Mouse (Mus musculus): Measurements from ENCODE around the gene Pla2g4e. TPM values are rescaled to one million over a fixed set of nuclear protein-coding genes. Genes with fewer than 3 reads are reported as not detected.
"Not testable (repeated sequence)": the region's sequence is repeated elsewhere in the genome, so short reads cannot be mapped to it uniquely, and the experiment has no call there.

Pla2g4e gene
- polyA plus RNA-seq, 1 experiment from 2014 or later, result 0.04 TPM

DNA sequence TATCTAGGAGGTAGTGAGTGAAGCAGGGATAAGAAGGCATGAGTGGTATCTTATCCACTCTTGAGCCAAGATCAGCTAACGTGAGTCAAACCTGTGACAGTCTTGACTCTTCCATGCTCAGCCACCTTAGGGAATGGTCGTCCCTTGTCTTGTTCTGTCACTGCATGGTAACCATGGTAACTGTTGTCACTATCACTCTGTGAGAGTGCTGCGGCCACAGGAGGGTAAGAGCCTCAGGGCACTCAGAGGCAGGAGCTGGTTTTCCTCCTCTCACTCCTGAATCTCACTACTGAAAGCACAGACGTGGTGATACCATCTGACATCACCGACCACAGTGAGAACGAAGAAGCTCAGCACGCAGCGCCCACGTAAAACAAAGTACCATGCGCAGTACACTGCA is 19.7 kb upstream of the Pla2g4e start:
- no peak for DNase-seq (ENCODE audit: extremely low spot score, low spot score)
- Histone ChIP-seq H3K36me3 (replicated peaks) (no peaks in the 10 kb centered on the region), H3K4me1 (peaks cover 12% of the 10 kb centered on the region), H3K27me3 (ENCODE audit: poor library complexity, severe bottlenecking) (no peaks in the 10 kb centered on the region), H3K27ac (no peak overlapping the region), H3K9me3 (no peaks in the 10 kb centered on the region), H3K4me3 (no peak overlapping the region)
- WGBS, result 60% methylated on average over 10 of the region's 10 CpGs

DNA sequence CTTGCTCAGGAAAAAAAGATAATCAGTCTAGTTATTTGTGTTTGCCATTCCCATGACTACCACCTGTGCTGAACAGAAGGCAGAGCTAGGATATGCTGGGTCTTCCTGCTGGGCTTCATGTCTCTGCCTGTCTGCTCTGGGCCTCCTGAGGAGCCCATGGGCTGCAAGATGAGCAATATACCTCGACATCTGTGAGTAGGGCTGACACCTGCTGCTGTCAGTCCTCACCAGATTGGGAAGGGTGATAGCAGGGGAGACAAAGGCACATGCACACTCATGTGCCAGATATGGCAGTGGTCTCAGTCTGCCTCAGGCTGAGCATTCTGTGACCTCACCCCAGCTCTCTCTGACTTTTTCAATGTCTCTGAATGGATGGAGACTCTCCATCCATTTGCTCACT is 17.7 kb upstream of the Pla2g4e start:
- no peak for DNase-seq (ENCODE audit: extremely low spot score, low spot score)
- Histone ChIP-seq H3K4me1 (peaks cover 4% of the 10 kb centered on the region; the same call in 1 of the 2 replicates), H3K9me3 (no peaks in the 10 kb centered on the region), H3K27ac (no peak overlapping the region), H3K4me3 (no peak overlapping the region), H3K36me3 (replicated peaks) (no peaks in the 10 kb centered on the region), H3K27me3 (ENCODE audit: poor library complexity, severe bottlenecking) (no peaks in the 10 kb centered on the region)
- 55% methylated on average over 1 of the region's 1 CpGs for WGBS

DNA sequence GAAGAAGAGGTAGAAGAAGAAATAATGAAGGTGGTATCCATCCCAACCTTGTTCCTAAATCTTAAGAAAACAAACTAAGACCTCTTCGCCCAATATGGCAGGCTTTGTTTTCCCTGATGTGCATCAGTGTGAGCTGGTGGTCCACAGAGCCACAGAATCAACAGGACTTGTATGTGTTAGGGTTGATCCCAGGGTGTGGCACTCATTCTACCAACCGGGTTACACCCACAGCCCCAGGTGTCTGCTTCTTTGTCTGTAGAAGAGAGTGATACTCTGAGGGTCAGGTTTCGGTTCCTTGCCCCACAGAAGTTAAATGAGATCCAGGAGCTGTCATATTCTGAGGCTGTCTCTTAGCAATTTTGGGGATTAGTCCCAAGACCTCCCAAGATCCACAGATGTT is 16.2 kb upstream of the Pla2g4e start:
- no peak for DNase-seq (ENCODE audit: extremely low spot score, low spot score)
- Histone ChIP-seq H3K27me3 (ENCODE audit: poor library complexity, severe bottlenecking) (no peaks in the 10 kb centered on the region), H3K9me3 (no peaks in the 10 kb centered on the region), H3K36me3 (replicated peaks) (no peaks in the 10 kb centered on the region), H3K4me1 (peaks cover 4% of the 10 kb centered on the region; the same call in 1 of the 2 replicates), H3K27ac (no peak overlapping the region), H3K4me3 (no peak overlapping the region)
- WGBS, result 77% methylated on average over 3 of the region's 3 CpGs

DNA sequence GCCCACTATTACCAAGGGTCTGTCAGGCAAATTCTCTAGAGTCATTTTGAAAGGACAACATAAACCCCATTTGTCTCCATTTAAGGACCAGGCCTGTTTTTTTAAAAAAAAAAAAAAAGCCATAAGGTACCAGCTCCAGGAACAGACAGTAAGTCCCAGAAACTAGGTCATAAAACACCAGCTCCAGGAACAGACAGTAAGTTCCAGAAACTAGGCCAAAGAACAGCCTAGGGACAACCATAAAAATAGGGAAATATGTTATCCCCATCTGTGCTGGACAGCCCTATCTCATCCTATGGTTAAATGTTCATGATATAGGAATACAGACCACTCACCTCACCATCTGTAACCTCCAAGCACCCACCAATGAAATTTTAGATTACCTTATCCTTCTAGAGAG is 11.1 kb upstream of the Pla2g4e start:
- Histone ChIP-seq H3K9me3 (no peaks in the 10 kb centered on the region), H3K27ac (no peak overlapping the region), H3K4me3 (no peak overlapping the region), H3K36me3 (replicated peaks) (no peaks in the 10 kb centered on the region), H3K4me1 (no peaks in the 10 kb centered on the region), H3K27me3 (ENCODE audit: poor library complexity, severe bottlenecking) (no peaks in the 10 kb centered on the region)
- DNase-seq (ENCODE audit: extremely low spot score, low spot score), result no peak

DNA sequence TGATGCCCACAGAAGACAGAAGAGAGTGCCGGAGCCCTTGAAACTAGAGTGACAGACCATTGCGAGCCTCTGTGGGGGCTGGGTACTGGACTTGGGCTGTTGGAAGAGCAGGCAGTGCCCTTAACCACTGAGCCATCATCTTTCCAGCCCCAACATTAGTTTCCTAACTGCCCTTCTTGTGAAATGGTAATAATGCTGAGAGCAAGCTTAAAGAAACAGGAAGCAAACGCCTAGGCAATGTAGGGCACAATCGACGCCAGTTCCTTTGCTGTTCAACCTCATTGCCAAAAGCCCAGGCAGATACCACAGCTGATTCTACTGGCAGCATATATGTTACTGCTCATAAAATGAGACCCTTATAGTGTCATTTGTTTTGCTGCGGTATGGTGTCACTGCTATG is 7.5 kb upstream of the Pla2g4e start:
- H3K4me3 ChIP-seq, result no peak overlapping the region
- no peaks in the 10 kb centered on the region for H3K9me3 ChIP-seq
- no peaks in the 10 kb centered on the region for H3K36me3 ChIP-seq (replicated peaks)
- no peaks in the 10 kb centered on the region for H3K27me3 ChIP-seq (ENCODE audit: poor library complexity, severe bottlenecking)
- H3K4me1 ChIP-seq, result no peaks in the 10 kb centered on the region
- 92% methylated on average over 6 of the region's 6 CpGs for WGBS
- no peak for DNase-seq (ENCODE audit: extremely low spot score, low spot score)
- no peak overlapping the region for H3K27ac ChIP-seq

DNA sequence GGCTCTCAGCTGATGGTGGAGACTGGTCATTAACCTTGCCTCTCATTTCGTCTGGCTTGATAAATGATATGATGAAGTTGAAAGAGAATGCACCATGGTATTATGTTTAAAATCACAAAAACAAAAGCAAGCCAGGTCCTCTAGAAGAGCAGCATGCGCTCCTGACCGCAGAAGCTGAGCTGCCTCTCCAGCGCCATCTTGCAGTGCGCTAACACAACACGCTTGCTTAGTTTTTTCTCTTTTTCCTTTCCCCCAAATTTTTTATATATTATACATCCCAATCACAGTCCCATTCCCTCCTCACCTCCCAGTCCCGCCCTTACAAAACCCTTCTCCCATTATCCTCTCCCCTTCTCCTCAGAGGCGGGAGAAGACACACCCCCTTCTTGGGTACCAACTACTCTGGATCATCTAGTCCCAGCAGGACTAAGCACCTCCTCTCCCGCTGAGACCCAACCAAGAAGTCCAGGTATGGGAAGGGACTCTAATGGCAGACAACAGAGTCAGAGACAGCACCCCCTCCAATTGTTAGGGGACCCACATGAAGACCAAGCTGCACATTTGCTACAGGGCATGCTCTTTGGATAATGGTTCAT is 384 bp upstream of the Pla2g4e start:
- H3K4me1 ChIP-seq, result peaks cover 12% of the 10 kb centered on the region
- H3K27me3 ChIP-seq (ENCODE audit: poor library complexity, severe bottlenecking), result peaks cover 44% of the 10 kb centered on the region
- 9% methylated on average over 9 of the region's 9 CpGs for WGBS
- no peak for DNase-seq (ENCODE audit: extremely low spot score, low spot score)
- no peaks in the 10 kb centered on the region for H3K36me3 ChIP-seq (replicated peaks)
- no peaks in the 10 kb centered on the region for H3K9me3 ChIP-seq
- H3K4me3 ChIP-seq, result peak overlapping the region; percentile 52
- peak overlapping the region; percentile 32 for H3K27ac ChIP-seq

DNA sequence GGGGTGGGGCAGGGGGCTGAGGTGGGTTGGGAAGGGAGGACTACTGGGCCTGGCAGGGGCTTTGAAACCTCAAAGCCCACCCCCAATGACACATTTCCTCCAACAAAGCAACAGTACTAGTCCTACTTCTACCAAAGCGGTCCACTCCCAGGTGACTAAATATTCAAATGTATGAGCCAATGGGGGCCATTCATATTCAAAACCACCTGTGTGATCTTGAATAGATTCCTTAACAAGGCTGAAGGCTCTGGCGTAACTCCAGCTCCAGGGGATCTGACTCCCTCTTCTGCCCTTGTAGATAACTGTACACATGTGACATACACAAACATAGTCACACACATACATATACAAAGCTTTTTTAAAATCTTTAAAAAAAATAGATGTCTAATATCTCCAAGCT is 1.1 kb downstream of the Pla2g4e start:
- 89% methylated on average over 2 of the region's 2 CpGs for WGBS
- H3K4me3 ChIP-seq, result no peak overlapping the region
- no peaks in the 10 kb centered on the region for H3K36me3 ChIP-seq (replicated peaks)
- H3K4me1 ChIP-seq, result peaks cover 12% of the 10 kb centered on the region
- H3K27ac ChIP-seq, result no peak overlapping the region
- no peak for DNase-seq (ENCODE audit: extremely low spot score, low spot score)
- no peaks in the 10 kb centered on the region for H3K9me3 ChIP-seq
- peaks cover 44% of the 10 kb centered on the region for H3K27me3 ChIP-seq (ENCODE audit: poor library complexity, severe bottlenecking)

DNA sequence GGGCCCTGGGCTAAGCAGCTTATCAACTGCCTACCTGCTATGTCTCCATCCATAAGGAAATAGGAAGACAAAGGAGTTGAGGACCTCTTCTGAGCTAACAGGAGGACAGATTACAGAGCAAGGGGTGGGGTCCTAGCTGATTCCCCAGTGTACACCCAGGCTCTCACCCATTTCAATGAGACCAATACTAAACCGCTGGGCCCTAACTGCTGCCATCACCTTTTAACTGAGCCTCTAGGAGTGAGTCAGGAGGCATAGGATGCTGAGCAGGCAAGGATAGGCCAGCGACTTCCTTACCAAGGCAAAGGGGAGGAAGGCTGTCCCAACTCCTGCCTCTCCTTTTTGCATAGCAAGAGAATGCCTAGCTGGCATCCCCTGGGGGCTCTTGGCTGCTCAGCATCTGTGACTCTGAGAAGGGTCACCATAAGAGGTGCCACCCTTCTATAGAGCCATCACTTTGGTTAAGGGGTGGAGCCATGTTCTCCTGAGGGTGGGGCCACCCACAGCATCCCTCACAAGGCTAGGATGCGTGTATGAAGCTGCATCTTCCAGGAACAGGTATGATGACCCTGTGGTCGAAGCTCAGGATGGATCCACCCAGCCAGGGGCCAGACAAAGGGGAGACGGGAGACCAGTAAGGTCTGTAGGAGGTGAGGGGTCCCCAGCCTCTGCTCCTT is 2.2 kb downstream of the Pla2g4e start:
- H3K36me3 ChIP-seq (replicated peaks), result no peaks in the 10 kb centered on the region
- H3K4me3 ChIP-seq, result no peak overlapping the region
- no peaks in the 10 kb centered on the region for H3K9me3 ChIP-seq
- no peak for DNase-seq (ENCODE audit: extremely low spot score, low spot score)
- 71% methylated on average over 5 of the region's 5 CpGs for WGBS
- no peak overlapping the region for H3K27ac ChIP-seq
- peaks cover 44% of the 10 kb centered on the region for H3K27me3 ChIP-seq (ENCODE audit: poor library complexity, severe bottlenecking)
- H3K4me1 ChIP-seq, result peaks cover 12% of the 10 kb centered on the region

DNA sequence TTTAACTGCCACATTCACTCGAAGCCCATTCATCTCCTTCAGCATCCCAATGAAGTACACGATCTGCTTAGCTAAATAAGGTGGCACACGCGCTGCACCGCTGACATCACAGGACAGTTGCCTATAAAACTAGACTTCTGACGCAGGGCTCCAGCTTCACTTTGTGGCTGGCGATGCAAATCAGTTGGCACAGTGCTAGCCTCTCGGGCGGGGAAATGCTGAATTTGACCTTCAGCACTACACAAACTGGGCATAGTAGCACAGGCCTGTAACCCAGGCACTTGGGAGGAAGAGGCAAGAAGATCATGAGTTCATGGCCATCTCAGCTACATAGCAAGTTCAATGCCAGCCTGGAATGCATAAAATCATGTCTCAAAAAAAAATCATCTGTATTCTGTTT is 6.4 kb downstream of the Pla2g4e start:
- 92% methylated on average over 9 of the region's 9 CpGs for WGBS
- not testable (repeated sequence) for DNase-seq (ENCODE audit: extremely low spot score, low spot score); H3K4me1 ChIP-seq; H3K36me3 ChIP-seq (replicated peaks); H3K4me3 ChIP-seq; H3K9me3 ChIP-seq; H3K27ac ChIP-seq
- peaks cover 12% of the 10 kb centered on the region for H3K27me3 ChIP-seq (ENCODE audit: poor library complexity, severe bottlenecking)

DNA sequence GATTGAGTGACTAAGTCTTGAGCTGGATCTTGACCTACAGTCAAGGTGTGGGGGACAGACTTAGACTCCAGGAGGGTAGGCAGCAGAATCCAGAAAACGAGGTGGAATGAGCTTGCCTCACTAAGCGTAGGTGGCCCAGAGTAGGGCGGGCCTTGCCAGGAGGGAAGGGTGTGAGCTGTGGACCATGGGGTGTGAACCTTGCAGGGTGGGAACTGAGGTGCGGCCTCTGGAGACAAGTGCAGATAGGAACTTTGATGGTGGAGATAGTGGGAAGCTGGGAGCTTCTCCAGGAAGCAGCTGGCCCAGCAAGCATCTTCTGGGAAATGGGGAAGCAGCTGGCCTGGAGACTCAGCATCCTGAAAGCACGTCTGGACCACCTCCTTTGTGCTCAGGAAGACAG is 7.4 kb downstream of the Pla2g4e start:
- H3K27me3 ChIP-seq (ENCODE audit: poor library complexity, severe bottlenecking), result peaks cover 2% of the 10 kb centered on the region; the same call in 1 of the 2 replicates
- no peaks in the 10 kb centered on the region for H3K36me3 ChIP-seq (replicated peaks)
- no peaks in the 10 kb centered on the region for H3K4me1 ChIP-seq
- no peak for DNase-seq (ENCODE audit: extremely low spot score, low spot score)
- no peaks in the 10 kb centered on the region for H3K9me3 ChIP-seq
- no peak overlapping the region for H3K4me3 ChIP-seq
- WGBS, result 81% methylated on average over 5 of the region's 5 CpGs
- H3K27ac ChIP-seq, result no peak overlapping the region

DNA sequence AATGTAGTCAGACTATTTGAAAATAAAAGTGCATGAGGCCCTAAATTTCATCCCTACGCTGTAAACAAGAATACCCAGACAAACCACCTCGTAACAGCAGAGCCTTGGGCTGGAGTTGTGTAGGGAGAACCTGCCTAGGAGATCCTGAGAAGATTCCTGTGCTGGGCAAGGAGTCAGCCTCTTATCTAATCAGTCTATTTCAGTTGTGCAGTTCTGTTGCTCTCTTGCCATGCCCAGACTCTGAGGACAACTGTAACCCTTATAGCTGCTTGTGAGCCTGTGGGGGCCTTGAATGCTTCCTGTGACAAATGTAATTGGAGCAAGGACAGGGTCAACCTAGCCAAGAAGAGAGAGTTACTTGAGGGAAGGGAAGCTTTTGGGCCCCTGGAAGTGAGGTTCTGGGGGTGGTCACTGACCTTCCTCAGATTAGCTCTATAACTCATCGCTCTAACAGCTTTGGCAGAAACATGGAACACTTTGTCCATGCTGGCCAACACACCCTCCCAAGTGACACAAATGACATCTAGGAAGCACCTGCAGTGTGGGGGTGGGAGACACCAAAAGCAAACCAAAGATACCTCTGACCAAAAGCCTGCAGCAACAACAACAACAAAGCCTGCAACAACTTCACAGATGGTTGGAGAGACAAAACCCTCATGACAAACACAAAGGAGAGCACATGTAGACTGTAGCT is 9.0 kb downstream of the Pla2g4e start:
- DNase-seq (ENCODE audit: extremely low spot score, low spot score), result no peak
- Histone ChIP-seq H3K4me3 (no peak overlapping the region), H3K27me3 (ENCODE audit: poor library complexity, severe bottlenecking) (no peaks in the 10 kb centered on the region), H3K36me3 (replicated peaks) (no peaks in the 10 kb centered on the region), H3K4me1 (no peaks in the 10 kb centered on the region), H3K9me3 (no peaks in the 10 kb centered on the region), H3K27ac (no peak overlapping the region)
- 93% methylated on average over 3 of the region's 3 CpGs for WGBS

DNA sequence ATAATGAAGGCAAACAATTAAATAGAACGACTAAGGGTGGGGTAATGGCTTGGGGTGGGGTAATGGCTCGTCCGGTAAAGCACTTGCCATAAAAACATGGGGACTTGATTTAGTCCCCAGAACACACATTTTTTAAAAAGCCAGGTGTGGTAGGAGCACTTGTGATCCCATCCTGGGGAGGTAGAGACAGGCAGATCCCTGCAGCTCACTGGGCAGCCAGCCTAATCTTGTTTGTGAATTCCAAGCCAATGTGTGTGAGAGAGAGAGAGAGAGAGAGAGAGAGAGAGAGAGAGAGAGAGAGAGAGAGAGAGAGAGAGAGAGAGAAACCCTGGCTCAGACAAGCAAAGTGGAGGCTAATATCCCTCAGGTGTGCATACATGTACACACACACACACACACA is 9.8 kb downstream of the Pla2g4e start:
- 85% methylated on average over 3 of the region's 3 CpGs for WGBS
- H3K4me1 ChIP-seq, result no peaks in the 10 kb centered on the region
- no peak overlapping the region for H3K4me3 ChIP-seq
- no peaks in the 10 kb centered on the region for H3K9me3 ChIP-seq
- no peak for DNase-seq (ENCODE audit: extremely low spot score, low spot score)
- H3K36me3 ChIP-seq (replicated peaks), result no peaks in the 10 kb centered on the region
- no peak overlapping the region for H3K27ac ChIP-seq
- no peaks in the 10 kb centered on the region for H3K27me3 ChIP-seq (ENCODE audit: poor library complexity, severe bottlenecking)

DNA sequence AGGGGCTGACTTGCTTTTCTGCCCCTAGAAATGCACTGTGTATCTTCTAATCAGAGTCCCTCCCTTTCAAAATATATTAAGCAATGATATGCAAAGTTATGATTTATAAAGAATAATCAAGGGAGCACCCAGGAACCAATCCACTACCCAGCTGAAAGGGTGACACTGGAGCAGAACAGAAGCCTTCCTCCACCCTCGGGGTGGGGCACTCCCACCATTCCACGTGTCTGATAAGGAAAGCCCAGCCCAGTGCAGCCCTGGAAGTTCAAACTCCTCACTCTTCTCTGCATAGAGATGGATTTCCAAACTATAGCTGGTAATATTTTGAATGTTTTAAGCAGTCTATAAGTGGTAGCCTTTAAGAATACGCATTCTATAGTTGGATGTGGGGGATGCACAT is 13.5 kb downstream of the Pla2g4e start:
- Histone ChIP-seq H3K36me3 (replicated peaks) (no peaks in the 10 kb centered on the region), H3K4me3 (no peak overlapping the region), H3K4me1 (no peaks in the 10 kb centered on the region), H3K9me3 (no peaks in the 10 kb centered on the region), H3K27me3 (ENCODE audit: poor library complexity, severe bottlenecking) (no peaks in the 10 kb centered on the region), H3K27ac (no peak overlapping the region)
- 74% methylated on average over 3 of the region's 3 CpGs for whole genome bisulfite sequencing
- no peak for DNase-seq (ENCODE audit: extremely low spot score, low spot score)
